Mouse (Mus musculus) MEL (cell line): Measurements from ENCODE around the gene Pkd1l1. TPM values are rescaled to one million over a fixed set of nuclear protein-coding genes. Genes with fewer than 3 reads are reported as not detected.

Source experiments
- DNase-seq: peaks from one replicate; pipeline ENCODE4 v3.0.0; 2011; ENCODE audit warnings: low read depth, low spot score
- H3K27ac ChIP-seq: 2 replicates; pipeline ENCODE4 v1.5.1; 2012; ENCODE audit warnings: low read depth, mild to moderate bottlenecking, control low read depth, low read length, moderate library complexity; ENCODE audit not compliant: control insufficient read depth
- H3K27me3 ChIP-seq, 2 experiments: fragments of 150-350 bp in 1 of 2; sonication (generic) in 1 of 2; 2 replicates each; pipeline ENCODE4 v1.6.1; 2012; ENCODE audit warnings: low read length in 2 of 2, mild to moderate bottlenecking in 2 of 2, improper control_type of control experiment in 1 of 2, moderate library complexity in 1 of 2; ENCODE audit not compliant: insufficient read depth in 2 of 2, control insufficient read depth in 1 of 2
- H3K36me3 ChIP-seq, 2 experiments: 2 replicates each; pipeline ENCODE4 v1.6.1; 2012 to 2014; ENCODE audit warnings: low read length in 2 of 2, improper control_type of control experiment in 1 of 2, inconsistent platforms in 1 of 2, mild to moderate bottlenecking in 1 of 2; ENCODE audit not compliant: insufficient read depth in 2 of 2, control insufficient read depth in 1 of 2
- H3K4me1 ChIP-seq, 2 experiments: fragments of 150-350 bp in 1 of 2; sonication (generic) in 1 of 2; 2 replicates each; pipeline ENCODE4 v1.6.1; 2012; ENCODE audit warnings: low read length in 2 of 2, improper control_type of control experiment in 1 of 2, mild to moderate bottlenecking in 1 of 2; ENCODE audit not compliant: insufficient read depth in 2 of 2, control insufficient read depth in 1 of 2
- H3K4me3 ChIP-seq, 2 experiments: fragments of 150-350 bp in 1 of 2; sonication (generic) in 1 of 2; 2 replicates each; pipeline ENCODE4 v1.5.1; 2012; ENCODE audit warnings: low read depth in 2 of 2, low read length in 2 of 2, mild to moderate bottlenecking in 2 of 2, moderate library complexity in 2 of 2, control low read depth in 1 of 2, improper control_type of control experiment in 1 of 2; ENCODE audit not compliant: control insufficient read depth in 1 of 2, insufficient read depth in 1 of 2
- H3K79me2 ChIP-seq: 2 replicates; pipeline ENCODE4 v1.6.1; 2012; ENCODE audit warnings: mild to moderate bottlenecking, low read length, moderate library complexity; ENCODE audit not compliant: control insufficient read depth, poor library complexity, insufficient read depth
- H3K9ac ChIP-seq: 2 replicates; pipeline ENCODE4 v1.6.1; 2012; ENCODE audit warnings: low read depth, mild to moderate bottlenecking, control low read depth, low read length, moderate library complexity; ENCODE audit not compliant: control insufficient read depth, poor library complexity, severe bottlenecking
- H3K9me3 ChIP-seq: fragments of 150-350 bp; sonication (generic); replicated peaks from 2 replicates; pipeline ENCODE4 v1.6.1; 2012; ENCODE audit warnings: mild to moderate bottlenecking, low read length, improper control_type of control experiment, moderate library complexity; ENCODE audit not compliant: insufficient read depth
- BHLHE40 ChIP-seq: IDR thresholded peaks from 2 replicates; pipeline ENCODE4 v1.6.1; 2012; ENCODE audit warnings: low read depth, mild to moderate bottlenecking, inconsistent platforms, low read length, improper control_type of control experiment, borderline replicate concordance
- CHD1 ChIP-seq: IDR thresholded peaks from 2 replicates; pipeline ENCODE4 v1.6.1; 2012; ENCODE audit warnings: low read depth, mild to moderate bottlenecking, inconsistent platforms, low read length, improper control_type of control experiment
- CHD2 ChIP-seq: IDR thresholded peaks from 2 replicates; pipeline ENCODE4 v1.6.1; 2011; ENCODE audit warnings: low read length, improper control_type of control experiment
- E2F4 ChIP-seq: IDR thresholded peaks from 2 replicates; pipeline ENCODE4 v1.6.1; 2011; ENCODE audit warnings: low read depth, low read length, improper control_type of control experiment, borderline replicate concordance
- ELF1 ChIP-seq: IDR thresholded peaks from 2 replicates; pipeline ENCODE4 v1.6.1; 2014; ENCODE audit warnings: low read depth, mild to moderate bottlenecking, inconsistent platforms, low read length, improper control_type of control experiment, moderate library complexity
- EP300 ChIP-seq, 2 experiments: IDR thresholded peaks; 2 replicates each; pipeline ENCODE4 v1.6.1; 2011; ENCODE audit warnings: improper control_type of control experiment in 2 of 2, low read length in 2 of 2, low read depth in 1 of 2, mild to moderate bottlenecking in 1 of 2
- GATA1 ChIP-seq: IDR thresholded peaks from 2 replicates; pipeline ENCODE4 v1.6.1; 2011; ENCODE audit warnings: low read depth, low read length, improper control_type of control experiment
- HCFC1 ChIP-seq: IDR thresholded peaks from 2 replicates; pipeline ENCODE4 v1.6.1; 2012; ENCODE audit warnings: low read depth, mild to moderate bottlenecking, inconsistent platforms, low read length, improper control_type of control experiment, moderate library complexity
- MAFK ChIP-seq: IDR thresholded peaks from 2 replicates; pipeline ENCODE4 v1.6.1; 2011; ENCODE audit warnings: low read depth, mild to moderate bottlenecking, low read length, improper control_type of control experiment, borderline replicate concordance
- MAX ChIP-seq: IDR thresholded peaks from 2 replicates; pipeline ENCODE4 v1.6.1; 2011; ENCODE audit warnings: low read length, improper control_type of control experiment
- MEF2A ChIP-seq: IDR thresholded peaks from 2 replicates; pipeline ENCODE4 v1.6.1; 2014; ENCODE audit warnings: low read depth, mild to moderate bottlenecking, inconsistent platforms, low read length, improper control_type of control experiment; ENCODE audit not compliant: poor library complexity, insufficient replicate concordance, severe bottlenecking; ENCODE audit errors: extremely low read depth
- MXI1 ChIP-seq: IDR thresholded peaks from 2 replicates; pipeline ENCODE4 v1.6.1; 2011; ENCODE audit warnings: mild to moderate bottlenecking, low read depth, low read length, improper control_type of control experiment
- MYC ChIP-seq: IDR thresholded peaks from 2 replicates; pipeline ENCODE4 v1.6.1; 2011; ENCODE audit warnings: low read depth, mild to moderate bottlenecking, low read length, improper control_type of control experiment, moderate library complexity
- NRF1 ChIP-seq: IDR thresholded peaks from 2 replicates; pipeline ENCODE4 v1.6.1; 2014; ENCODE audit warnings: low read depth, mild to moderate bottlenecking, inconsistent platforms, low read length, improper control_type of control experiment, moderate library complexity; ENCODE audit not compliant: poor library complexity, insufficient read depth, severe bottlenecking
- POLR2A ChIP-seq, 2 experiments: IDR thresholded peaks; 2 replicates each; pipeline ENCODE4 v1.6.1; 2011 to 2012; ENCODE audit warnings: low read length in 2 of 2, mild to moderate bottlenecking in 2 of 2, control low read depth in 1 of 2, improper control_type of control experiment in 1 of 2, low read depth in 1 of 2, moderate library complexity in 1 of 2; ENCODE audit not compliant: control insufficient read depth in 1 of 2, insufficient read depth in 1 of 2, poor library complexity in 1 of 2
- RCOR1 ChIP-seq: IDR thresholded peaks from 2 replicates; pipeline ENCODE4 v1.6.1; 2012; ENCODE audit warnings: low read depth, mild to moderate bottlenecking, inconsistent platforms, low read length, improper control_type of control experiment
- SIN3A ChIP-seq: IDR thresholded peaks from 2 replicates; pipeline ENCODE4 v1.6.1; 2012; ENCODE audit warnings: low read length, improper control_type of control experiment, inconsistent platforms
- TCF12 ChIP-seq: IDR thresholded peaks from 2 replicates; pipeline ENCODE4 v1.6.1; 2014; ENCODE audit warnings: low read depth, mild to moderate bottlenecking, inconsistent platforms, low read length, improper control_type of control experiment, moderate library complexity
- USF2 ChIP-seq, 2 experiments: IDR thresholded peaks; 2 replicates each; pipeline ENCODE4 v1.6.1; 2011 to 2012; ENCODE audit warnings: improper control_type of control experiment in 2 of 2, low read length in 2 of 2, borderline replicate concordance in 1 of 2, inconsistent platforms in 1 of 2, low read depth in 1 of 2, mild to moderate bottlenecking in 1 of 2; ENCODE audit not compliant: insufficient read depth in 1 of 2
- ZC3H11A ChIP-seq: IDR thresholded peaks from 2 replicates; pipeline ENCODE4 v1.6.1; 2012; ENCODE audit warnings: low read depth, mild to moderate bottlenecking, inconsistent platforms, low read length, improper control_type of control experiment
- ZNF384 ChIP-seq: IDR thresholded peaks from 2 replicates; pipeline ENCODE4 v1.6.1; 2012; ENCODE audit warnings: low read depth, mild to moderate bottlenecking, inconsistent platforms, low read length, improper control_type of control experiment
- polyA plus RNA-seq, 2 experiments: library from polyadenylated mRNA; stranded (reverse) in 1 of 2; unstranded in 1 of 2; fragments of >175 nt in 1 of 2; fragments of >200 nt in 1 of 2; gene quantifications; 2 replicates each; pipeline versions ENCODE4 v1.2.1 to v1.2.4; 2012; ENCODE audit warnings: low replicate concordance in 2 of 2, low read depth in 1 of 2; ENCODE audit not compliant: insufficient read length in 2 of 2, insufficient read depth in 1 of 2, missing spikeins in 1 of 2
- total RNA-seq: library from RNA; depleted of rRNA; stranded (reverse); fragments of 300-350 nt; gene quantifications from 2 replicates; pipeline ENCODE4 v1.2.3, GENCODE M21; 2012

Pkd1l1 gene
- total and polyA plus RNA-seq, 3 experiments, result not detected

DNA sequence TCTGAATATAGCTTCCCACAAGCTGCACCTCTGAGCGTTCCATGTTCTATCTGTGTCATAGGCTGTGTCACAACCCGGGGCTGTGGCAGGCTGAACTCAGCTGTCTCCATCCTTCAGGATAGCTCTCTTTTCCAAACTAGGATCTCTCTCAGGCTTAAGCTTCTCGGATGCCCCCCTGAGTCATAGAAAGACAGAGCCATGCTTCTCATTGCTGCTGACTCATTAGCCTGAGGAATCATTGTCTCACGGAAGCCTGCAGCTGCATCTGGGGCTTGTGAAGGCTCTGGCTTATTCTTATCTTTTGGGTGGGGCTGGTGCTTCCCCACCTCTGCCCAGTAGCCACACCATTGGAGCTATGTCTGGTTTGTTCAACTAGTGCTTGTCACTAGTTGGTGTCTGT, 151.7 kb downstream of the Pkd1l1 start:
- TF ChIP-seq CHD1 (no peak), RCOR1 (no peak), MEF2A (no peak), GATA1 (no peak), NRF1 (no peak), MAX (no peak), E2F4 (no peak), ZNF384 (no peak), HCFC1 (no peak), ELF1 (no peak)
- H3K27me3 ChIP-seq, result no peaks in the 10 kb centered on the region

DNA sequence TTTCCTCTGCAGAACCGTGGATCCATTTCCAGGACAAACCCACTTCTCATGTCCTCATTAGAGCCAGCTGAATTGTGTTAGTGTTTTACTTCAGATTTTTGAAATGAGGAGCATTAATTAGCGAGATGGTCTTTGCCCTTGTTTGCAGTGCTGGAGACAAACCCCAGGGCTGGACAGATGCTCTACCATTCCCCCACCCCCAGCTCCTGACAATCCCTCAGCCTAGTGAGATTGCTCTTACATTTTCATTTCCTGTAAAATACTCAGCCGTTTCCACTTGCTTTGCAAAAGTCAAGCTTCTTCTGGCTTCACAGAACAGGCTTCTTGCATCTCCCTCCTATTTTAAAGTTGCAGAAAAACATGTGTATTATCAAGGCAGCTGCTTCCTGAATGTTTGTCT, 155.7 kb downstream of the Pkd1l1 start:
- no peaks in the 10 kb centered on the region for H3K4me1 ChIP-seq
- no peaks in the 10 kb centered on the region for H3K36me3 ChIP-seq
- H3K9me3 ChIP-seq, result no peaks in the 10 kb centered on the region
- H3K27me3 ChIP-seq, result no peaks in the 10 kb centered on the region; a peak in 1 of 4 replicates
- TF ChIP-seq EP300 (IDR thresholded peaks at IDR 0.05; ENCODE audit: low read depth in 1 of 2, low read length in 2 of 2) (no peak), POLR2A (IDR thresholded peaks at IDR 0.05; ENCODE audit: control insufficient read depth in 1 of 2, insufficient read depth in 1 of 2, low read depth in 1 of 2, low read length in 2 of 2, poor library complexity in 1 of 2) (no peak), E2F4 (no peak), MYC (no peak), MAFK (no peak), GATA1 (no peak), CHD2 (no peak), TCF12 (no peak), ZNF384 (no peak), SIN3A (no peak), ELF1 (no peak), BHLHE40 (no peak), USF2 (IDR thresholded peaks at IDR 0.05; ENCODE audit: borderline replicate concordance in 1 of 2, insufficient read depth in 1 of 2, low read depth in 1 of 2, low read length in 2 of 2) (no peak), MXI1 (no peak), ZC3H11A (no peak)
- no peak overlapping the region for H3K27ac ChIP-seq
- H3K79me2 ChIP-seq, result no peaks in the 10 kb centered on the region
- DNase-seq, result no peak
- no peak overlapping the region for H3K9ac ChIP-seq
- H3K4me3 ChIP-seq, result no peak overlapping the region

More for the DNA sequence above, 151.7 kb downstream of the Pkd1l1 start:
- H3K9me3 ChIP-seq, result no peaks in the 10 kb centered on the region
- H3K36me3 ChIP-seq, result no peaks in the 10 kb centered on the region
- no peak overlapping the region for H3K9ac ChIP-seq
- H3K4me1 ChIP-seq, result no peaks in the 10 kb centered on the region
- no peak overlapping the region for H3K27ac ChIP-seq
- H3K4me3 ChIP-seq, result no peak overlapping the region
- H3K79me2 ChIP-seq, result no peaks in the 10 kb centered on the region
- DNase-seq, result peak; percentile 2
